Mouse (Mus musculus) T-cell, adult 2 months (primary cell): ENCODE measurements around the gene Zfp619.
"Not testable (repeated sequence)": the region's sequence is repeated elsewhere in the genome, so short reads cannot be mapped to it uniquely, and the experiment has no call there.

Source experiments
- DNase-seq: peaks from one replicate; pipeline ENCODE4 v3.0.0; 2022; ENCODE audit warnings: low spot score

Gene Zfp619

DNA sequence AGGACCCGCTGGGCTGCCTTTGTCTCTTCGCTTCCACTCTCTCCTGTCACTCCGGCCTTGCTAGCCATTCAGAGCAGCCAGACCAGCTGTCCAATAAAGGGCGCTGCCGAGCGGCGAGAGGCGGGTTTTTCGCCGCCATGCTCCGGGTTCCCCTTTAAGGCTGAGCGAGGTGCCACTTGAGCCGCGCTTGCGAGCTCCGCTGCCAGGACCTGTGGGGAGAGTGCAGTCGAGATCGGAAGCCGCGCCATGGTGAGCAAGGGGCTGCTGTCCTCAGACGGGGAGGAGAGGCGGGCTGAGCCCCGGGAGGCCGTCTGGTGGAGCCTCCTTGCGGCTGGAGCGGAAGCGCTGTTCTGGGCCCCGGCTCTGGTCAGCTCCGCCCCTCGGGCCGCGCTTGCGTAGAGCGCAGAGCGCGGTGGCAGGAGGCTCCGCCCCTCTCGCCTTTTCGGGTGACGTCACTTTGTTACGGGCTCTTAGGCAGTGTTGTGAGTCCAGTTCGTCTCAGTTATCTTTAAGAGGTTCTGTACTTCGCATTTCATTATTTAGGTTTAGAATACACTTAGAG lies at the start of gene Zfp619:
Gene Zfp619 (plus strand): TSS at position 151 of the 562 bp plus-strand sequence.
- DNase-seq, result peak; percentile 93

GRCm38 (mm10) chr7:39479013-39479412 lies 38.6 kb upstream of the Zfp619 start:
- DNase-seq, result no peak

DNA sequence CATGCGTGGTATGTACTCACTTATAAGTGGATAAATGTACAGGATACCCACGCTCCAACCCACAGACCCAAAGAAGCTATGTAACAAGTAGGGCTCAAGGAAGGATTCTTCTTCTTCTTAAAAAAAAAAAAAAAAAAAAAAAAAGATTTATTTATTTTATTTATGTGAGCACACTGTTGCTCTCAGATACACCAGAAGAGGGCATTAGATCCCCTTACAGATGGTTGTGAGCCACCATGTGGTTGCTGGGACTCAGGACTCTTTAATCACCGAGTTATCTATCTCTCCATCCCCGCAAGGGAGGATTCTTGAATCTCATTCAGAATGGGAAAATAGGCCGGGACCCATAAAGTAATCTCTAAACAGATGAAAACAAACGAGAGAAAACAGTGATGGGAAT lies 33.2 kb upstream of the Zfp619 start:
- DNase-seq, result no peak

DNA sequence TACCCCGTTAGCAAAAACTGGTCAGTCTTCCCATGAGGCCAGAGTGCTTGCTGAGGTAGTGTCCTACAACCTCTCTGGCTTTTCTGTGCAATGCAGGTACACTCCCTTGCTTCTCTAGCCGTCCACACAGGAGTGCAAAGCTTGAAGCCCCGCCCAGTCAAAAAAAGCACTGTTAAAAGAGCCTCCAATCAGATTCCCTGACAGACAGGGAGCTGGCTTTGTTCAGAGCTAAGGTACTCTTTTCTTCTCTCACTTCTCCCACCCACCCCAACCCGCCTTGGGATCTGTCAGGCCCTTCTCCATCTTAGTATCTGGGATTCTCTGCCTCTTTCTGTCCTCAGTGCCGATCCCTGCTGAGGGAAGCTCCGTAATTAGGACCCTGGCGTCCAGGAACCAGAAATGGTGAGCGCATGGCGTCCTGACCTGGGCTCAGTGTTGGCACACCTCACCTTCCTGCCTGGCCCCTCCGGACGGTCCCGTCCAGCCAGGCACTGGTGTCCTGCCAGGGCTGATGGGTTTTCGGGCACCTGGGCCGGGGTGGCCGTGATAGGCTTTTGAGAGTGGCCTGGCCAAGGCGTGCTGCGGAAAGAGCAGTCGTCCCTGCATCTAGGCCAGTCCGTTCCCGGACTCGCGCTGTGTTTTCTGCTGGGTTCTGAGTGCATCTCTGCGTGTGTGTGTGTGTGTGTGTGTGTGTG lies 30.3 kb upstream of the Zfp619 start:
- no peak for DNase-seq

DNA sequence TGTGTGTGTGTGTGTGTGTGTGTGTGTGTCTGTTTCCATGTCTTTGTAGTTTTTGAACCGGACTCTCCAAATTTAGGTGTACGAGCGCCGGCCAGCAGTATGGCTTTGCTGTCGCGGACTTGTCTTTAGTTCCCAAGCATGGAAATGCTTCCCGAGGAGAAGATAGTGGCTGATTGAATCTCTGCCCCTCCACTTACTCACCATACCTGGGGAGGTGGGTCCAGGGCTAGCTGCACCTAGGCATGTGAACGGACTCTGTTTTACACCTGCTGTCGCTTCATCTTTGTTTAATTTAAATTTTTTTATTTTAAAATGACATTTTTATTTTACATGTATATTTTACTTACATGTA lies 29.7 kb upstream of the Zfp619 start:
- DNase-seq, result no peak

DNA sequence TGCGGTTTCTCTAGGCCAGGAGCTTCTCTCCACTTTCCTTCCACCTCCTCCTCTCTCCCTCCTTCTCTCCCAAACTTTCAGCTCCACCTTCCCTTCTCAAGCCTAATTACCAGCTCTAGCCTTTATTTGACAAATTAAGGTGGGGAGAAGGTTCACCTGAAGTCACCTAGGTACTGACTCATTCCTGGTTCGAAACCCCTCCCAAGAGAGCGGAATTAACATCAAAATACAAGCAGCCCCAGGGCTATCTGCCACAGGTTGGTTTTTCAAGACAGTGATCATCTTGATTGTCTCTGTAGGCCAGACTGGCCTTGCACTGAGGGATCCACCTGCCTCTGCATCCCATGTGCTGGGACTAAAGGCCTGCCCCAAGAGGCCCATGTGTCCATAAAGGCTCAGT lies 22.9 kb upstream of the Zfp619 start:
- DNase-seq, result no peak

- DNase-seq, result no peak
Observed at GRCm38 (mm10) chr7:39504100-39504499, 13.5 kb upstream of the Zfp619 start.

DNA sequence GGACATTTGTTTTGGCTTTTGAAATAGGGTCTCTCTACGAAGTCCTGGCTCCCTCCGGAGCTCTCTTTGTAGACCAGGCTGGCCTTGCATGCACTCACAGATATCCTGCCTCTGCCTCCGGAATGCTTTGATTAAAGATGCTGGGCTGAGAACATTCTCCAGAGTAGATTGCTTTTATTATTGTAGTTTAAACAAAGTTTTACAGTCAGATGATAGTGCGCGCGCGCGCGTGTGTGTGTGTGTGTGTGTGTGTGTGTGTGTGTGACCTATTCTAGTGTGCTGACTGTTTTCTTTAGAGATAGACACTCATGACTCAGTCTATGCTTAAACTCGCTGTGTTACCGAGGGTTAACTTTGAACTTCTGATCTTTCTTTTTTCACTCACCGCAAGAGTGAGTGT lies 796 bp downstream of the Zfp619 start:
- DNase-seq, result peak; percentile 16

GRCm38 (mm10) chr7:39523703-39524424 lies 6.3 kb downstream of the Zfp619 start:
- no peak for DNase-seq

GRCm38 (mm10) chr7:39543151-39543550 lies 25.6 kb downstream of the Zfp619 start:
- DNase-seq, result no peak

DNA sequence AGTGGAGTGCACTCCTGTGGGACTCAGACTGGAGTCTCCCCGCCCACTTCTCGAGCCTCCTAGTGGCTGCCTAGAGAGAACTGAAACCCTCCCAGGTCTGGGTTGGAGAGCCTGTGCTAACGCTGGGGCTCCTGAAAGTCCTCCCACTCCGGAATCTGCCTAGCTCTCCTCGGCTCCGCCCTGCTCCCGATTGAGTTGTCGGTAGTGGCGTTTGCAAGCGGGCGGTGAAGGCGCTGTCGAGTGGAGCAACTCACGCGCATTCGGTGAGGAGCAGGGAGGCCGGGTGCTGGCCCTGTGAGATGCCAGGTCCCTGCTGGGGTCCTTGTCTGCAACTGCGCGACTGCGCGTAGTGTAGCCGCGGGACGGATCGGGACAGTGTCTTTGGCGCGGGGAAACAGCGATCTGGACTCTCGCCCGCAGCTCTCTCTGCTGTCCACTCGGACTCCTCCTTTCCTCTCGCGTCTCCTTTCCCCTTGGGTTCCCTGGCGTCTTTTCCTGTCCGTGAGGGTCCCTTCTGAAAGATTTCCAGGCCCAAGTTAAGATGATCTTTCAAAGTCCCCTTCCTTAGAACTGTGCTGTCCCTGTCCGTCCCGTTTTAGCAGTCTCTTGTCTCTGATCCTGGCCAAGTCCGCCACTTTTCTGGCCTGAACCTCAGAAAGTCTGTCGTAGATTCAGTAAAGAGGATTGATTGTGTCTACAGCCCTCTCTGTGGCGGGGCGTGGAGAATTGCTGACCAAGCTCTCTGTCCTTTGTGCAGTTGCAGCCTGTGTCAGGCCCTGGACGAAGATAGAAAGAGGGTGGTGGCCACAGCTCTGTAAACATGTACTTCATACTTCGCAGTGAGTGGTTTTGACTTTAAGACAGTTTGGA lies 26.9 kb downstream of the Zfp619 start:
- peak; percentile 47 for DNase-seq

DNA sequence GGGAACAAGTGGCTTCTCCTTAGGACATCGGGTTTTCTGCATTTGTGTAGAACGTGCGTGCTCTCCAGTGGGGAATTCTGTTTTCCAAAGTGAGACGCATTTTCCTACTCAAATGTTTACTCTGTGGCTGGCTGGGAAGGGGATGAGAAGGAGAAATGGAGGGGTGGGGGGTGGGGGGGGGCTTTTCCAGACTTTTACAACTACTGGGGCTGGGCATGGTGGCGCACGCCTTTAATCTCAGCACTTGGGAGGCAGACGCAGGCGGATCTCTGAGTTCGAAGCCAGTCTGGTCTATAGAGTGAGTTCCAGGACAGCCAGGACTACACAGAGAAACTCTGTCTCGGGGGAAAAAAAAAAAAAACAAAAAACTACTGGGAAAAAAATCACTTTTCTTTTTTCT lies 27.6 kb downstream of the Zfp619 start:
- DNase-seq, result no peak

GRCm38 (mm10) chr7:39549336-39549735 lies 31.8 kb downstream of the Zfp619 start:
- no peak for DNase-seq

DNA sequence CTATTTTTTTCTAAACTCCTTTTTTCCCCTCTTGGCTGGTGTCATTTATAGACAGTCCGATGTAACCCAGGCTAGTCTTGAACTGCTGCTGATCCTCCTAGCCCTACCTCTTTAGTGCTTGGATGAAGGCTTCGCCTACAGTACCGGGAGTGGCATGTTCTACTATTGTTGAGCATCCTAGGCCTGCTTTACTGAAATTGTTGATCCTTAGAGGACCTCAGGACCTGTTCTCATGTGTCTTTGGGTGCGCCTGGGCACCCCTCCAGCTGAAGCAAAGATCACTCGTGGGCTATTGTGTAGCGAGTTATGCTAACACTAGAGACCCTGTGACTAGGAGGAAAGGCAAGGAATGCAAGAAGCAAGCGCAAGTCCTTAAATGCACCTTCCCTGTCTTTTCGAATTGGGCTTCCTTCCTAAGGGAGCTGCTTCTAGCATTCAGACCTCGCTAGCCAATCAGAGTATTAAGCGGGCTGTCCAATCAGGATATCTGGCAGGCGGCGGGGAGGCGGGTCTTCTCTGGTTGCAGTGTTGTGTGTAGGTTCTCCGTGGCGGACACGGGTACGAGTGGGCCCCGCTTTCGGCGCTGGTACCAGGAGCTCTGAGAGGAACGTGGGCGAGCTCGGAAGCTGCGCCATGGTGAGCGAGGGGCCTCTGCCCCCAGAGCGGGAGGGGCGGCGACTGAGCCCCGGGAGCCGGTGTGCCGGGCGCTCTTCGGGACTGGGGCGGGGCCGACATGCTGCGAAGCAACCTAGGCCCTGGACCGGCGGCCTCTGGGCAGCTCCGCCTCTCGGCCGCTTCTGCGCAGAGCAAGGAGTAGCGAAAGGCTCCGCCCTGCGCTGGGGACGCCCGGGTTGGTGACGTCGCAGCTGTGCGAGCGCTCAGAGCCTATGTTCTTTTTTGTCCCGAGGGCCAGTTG lies 34.7 kb downstream of the Zfp619 start:
- peak; percentile 96 for DNase-seq

GRCm38 (mm10) chr7:39552993-39553392 lies 35.4 kb downstream of the Zfp619 start:
- DNase-seq, result no peak

DNA sequence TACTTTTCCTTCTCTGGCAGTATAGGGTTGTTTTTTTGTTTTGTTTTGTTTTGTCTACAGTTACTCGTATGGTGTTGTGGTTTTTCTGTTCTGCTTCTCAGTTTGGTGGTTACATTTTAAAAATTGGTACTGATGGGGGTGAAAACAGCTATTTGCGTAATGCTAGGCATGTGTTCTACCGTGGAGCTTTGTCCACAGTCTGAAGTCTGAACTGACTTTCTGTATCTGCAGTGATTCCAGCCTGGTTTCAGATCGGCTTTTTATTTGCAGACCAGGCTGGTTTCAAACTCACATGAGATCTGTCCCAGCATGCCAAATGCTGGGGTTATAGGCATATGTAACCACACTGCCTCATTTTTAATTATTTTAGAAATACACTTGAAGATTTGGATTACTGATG lies 36.3 kb downstream of the Zfp619 start:
- no peak for DNase-seq

DNA sequence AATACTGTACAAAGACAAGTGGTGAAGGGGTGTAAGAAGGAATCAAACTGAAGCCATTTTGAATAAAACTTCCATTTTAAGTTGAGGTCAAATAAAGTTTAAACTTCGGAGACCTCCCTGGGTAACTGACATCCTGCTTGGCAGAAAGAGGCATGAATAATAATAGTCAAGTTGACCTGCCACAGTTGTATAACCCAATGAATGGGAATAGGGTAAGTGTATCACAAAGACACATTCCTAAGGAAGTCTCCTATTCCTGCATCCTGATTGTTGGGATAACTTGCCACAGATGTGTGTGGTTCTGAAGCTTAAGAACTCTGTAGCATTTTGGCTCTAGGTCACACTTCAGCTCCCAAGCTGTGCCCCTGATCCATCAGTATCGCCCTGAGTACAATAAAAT lies 62.5 kb downstream of the Zfp619 start:
- no peak for DNase-seq

- no peak for DNase-seq
Observed at GRCm38 (mm10) chr7:39580601-39581000, 63.0 kb downstream of the Zfp619 start.

DNA sequence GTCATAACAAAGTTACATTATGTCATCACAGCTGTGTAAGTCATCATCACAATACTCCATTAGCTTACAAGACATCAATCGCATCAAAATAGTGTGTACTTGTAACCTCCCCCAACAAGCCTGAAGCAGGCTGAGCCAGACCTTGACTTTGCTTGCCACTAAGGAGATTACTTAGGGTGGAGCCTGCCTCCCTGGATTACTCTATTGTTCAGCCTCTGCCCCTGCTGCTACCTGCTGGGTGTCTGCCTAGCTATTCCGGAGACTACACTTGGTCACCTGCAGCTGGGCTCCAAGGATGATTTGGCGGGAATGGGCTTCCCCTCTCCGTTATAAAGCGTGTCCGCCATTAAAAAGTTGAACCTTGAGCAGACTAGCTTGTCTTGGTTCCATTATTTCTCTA lies 69.3 kb downstream of the Zfp619 start:
- DNase-seq, result not testable (repeated sequence)

- DNase-seq, result no peak
Observed at GRCm38 (mm10) chr7:39588037-39588436, 70.5 kb downstream of the Zfp619 start.

- DNase-seq, result not testable (repeated sequence)
Observed at GRCm38 (mm10) chr7:39588471-39589041, 71.0 kb downstream of the Zfp619 start.
